Mouse (Mus musculus) CH12.LX (cell line): Measurements from ENCODE around the gene Ptprg.

Source experiments
- CTCF ChIP-seq, 2 experiments: IDR thresholded peaks in 1 of 2; conservative IDR thresholded peaks in 1 of 2; 2 replicates each; pipeline ENCODE4 v1.5.1; 2011 to 2012; ENCODE audit warnings: low read depth in 2 of 2, low read length in 2 of 2, improper control_type of control experiment in 1 of 2, inconsistent platforms in 1 of 2, mild to moderate bottlenecking in 1 of 2, moderate library complexity in 1 of 2
- GABPA ChIP-seq: IDR thresholded peaks from 2 replicates; pipeline ENCODE4 v1.6.1; 2012; ENCODE audit warnings: low read depth, low read length, improper control_type of control experiment, inconsistent platforms; ENCODE audit not compliant: insufficient replicate concordance
- IRF4 ChIP-seq: IDR thresholded peaks from 2 replicates; pipeline ENCODE4 v1.6.1; 2014; ENCODE audit warnings: low read depth, mild to moderate bottlenecking, inconsistent platforms, low read length, improper control_type of control experiment
- MAZ ChIP-seq: IDR thresholded peaks from 2 replicates; pipeline ENCODE4 v1.6.1; 2012; ENCODE audit warnings: low read depth, mild to moderate bottlenecking, inconsistent platforms, low read length, improper control_type of control experiment, moderate library complexity
- NRF1 ChIP-seq: IDR thresholded peaks from 2 replicates; pipeline ENCODE4 v1.6.1; 2014; ENCODE audit warnings: low read depth, mild to moderate bottlenecking, inconsistent platforms, low read length, improper control_type of control experiment, moderate library complexity
- POLR2A ChIP-seq: IDR thresholded peaks from 2 replicates; pipeline ENCODE4 v1.6.1; 2011; ENCODE audit warnings: low read depth, mild to moderate bottlenecking, improper control_type of control experiment, low read length
- POLR2AphosphoS2 ChIP-seq: IDR thresholded peaks from 2 replicates; pipeline ENCODE4 v1.6.1; 2011; ENCODE audit warnings: low read depth, low read length, improper control_type of control experiment
- RCOR1 ChIP-seq: conservative IDR thresholded peaks from 2 replicates; pipeline ENCODE4 v1.6.1; 2012; ENCODE audit warnings: low read depth, mild to moderate bottlenecking, inconsistent platforms, low read length, improper control_type of control experiment
- TBP ChIP-seq: conservative IDR thresholded peaks from 2 replicates; pipeline ENCODE4 v1.6.1; 2011; ENCODE audit warnings: low read depth, low read length, improper control_type of control experiment
- TCF12 ChIP-seq: IDR thresholded peaks from 2 replicates; pipeline ENCODE4 v1.6.1; 2014; ENCODE audit warnings: low read depth, mild to moderate bottlenecking, inconsistent platforms, low read length, improper control_type of control experiment
- UBTF ChIP-seq: IDR thresholded peaks from 2 replicates; pipeline ENCODE4 v1.6.1; 2012; ENCODE audit warnings: low read depth, mild to moderate bottlenecking, inconsistent platforms, low read length, improper control_type of control experiment, moderate library complexity
- USF1 ChIP-seq: IDR thresholded peaks from 2 replicates; pipeline ENCODE4 v1.6.1; 2014; ENCODE audit warnings: low read depth, mild to moderate bottlenecking, inconsistent platforms, low read length, improper control_type of control experiment
- ZNF384 ChIP-seq: IDR thresholded peaks from 2 replicates; pipeline ENCODE4 v1.6.1; 2012; ENCODE audit warnings: low read depth, low read length, improper control_type of control experiment, inconsistent platforms

- TF ChIP-seq TBP (no peak), CTCF (conservative IDR thresholded peaks at IDR 0.05 in 1 of 2, IDR thresholded peaks at IDR 0.05 in 1 of 2; ENCODE audit: low read depth in 2 of 2, low read length in 2 of 2) (no peak), POLR2A (no peak), NRF1 (no peak), IRF4 (no peak), USF1 (no peak), GABPA (no peak), TCF12 (no peak), MAZ (no peak), UBTF (no peak), POLR2AphosphoS2 (no peak), ZNF384 (no peak), RCOR1 (no peak)
Measured at GRCm38 (mm10) chr14:11571766-11572394, 18.5 kb downstream of the Ptprg start.
